Mouse (Mus musculus): Measurements from ENCODE around the gene Dlx3.
A peak's percentile ranks its signal among the peaks of the same experiment; 100 is the strongest.

Gene Dlx3

GRCm38 (mm10) chr11:95153116-95153515 lies 33.2 kb downstream of the Dlx3 start:
- peak; percentile 37 for DNase-seq (ENCODE audit: low read depth, low spot score)

GRCm38 (mm10) chr11:95153681-95154080 lies 33.8 kb downstream of the Dlx3 start:
- DNase-seq (ENCODE audit: low read depth, low spot score) = no peak

- peak; percentile 67 for DNase-seq (ENCODE audit: low read depth, low spot score)
Measured at GRCm38 (mm10) chr11:95155511-95155910, 35.6 kb downstream of the Dlx3 start.

GRCm38 (mm10) chr11:95157356-95157755 lies 37.4 kb downstream of the Dlx3 start:
- no peak for DNase-seq (ENCODE audit: low read depth, low spot score)

GRCm38 (mm10) chr11:95157872-95158271 lies 38.0 kb downstream of the Dlx3 start:
- no peak for DNase-seq (ENCODE audit: low read depth, low spot score)

GRCm38 (mm10) chr11:95159763-95160371 lies 39.9 kb downstream of the Dlx3 start:
- DNase-seq (ENCODE audit: low read depth, low spot score) = no peak

GRCm38 (mm10) chr11:95160693-95161092 lies 40.8 kb downstream of the Dlx3 start:
- DNase-seq (ENCODE audit: low read depth, low spot score) = peak; percentile 70

- no peak for DNase-seq (ENCODE audit: low read depth, low spot score)
Measured at GRCm38 (mm10) chr11:95161708-95162107, 41.8 kb downstream of the Dlx3 start.

- DNase-seq (ENCODE audit: low read depth, low spot score) = no peak
Measured at GRCm38 (mm10) chr11:95165857-95166256, 45.9 kb downstream of the Dlx3 start.

Measured in ZHBTc4 (cell line).